Mouse (Mus musculus): ENCODE results near the gene Map2k6. TPM values are rescaled to one million over a fixed set of nuclear protein-coding genes. Genes with fewer than 3 reads are reported as not detected.
A peak's percentile ranks its signal among the peaks of the same experiment; 100 is the strongest.
"Not testable (repeated sequence)": the region's sequence is repeated elsewhere in the genome, so short reads cannot be mapped to it uniquely, and the experiment has no call there.

The Map2k6 gene
- 52.9 and 53.8 TPM in 2 replicates for polyA plus RNA-seq (2015; fragmentation: Nextera tagmentation; extraction: Ambion mirVana)

DNA sequence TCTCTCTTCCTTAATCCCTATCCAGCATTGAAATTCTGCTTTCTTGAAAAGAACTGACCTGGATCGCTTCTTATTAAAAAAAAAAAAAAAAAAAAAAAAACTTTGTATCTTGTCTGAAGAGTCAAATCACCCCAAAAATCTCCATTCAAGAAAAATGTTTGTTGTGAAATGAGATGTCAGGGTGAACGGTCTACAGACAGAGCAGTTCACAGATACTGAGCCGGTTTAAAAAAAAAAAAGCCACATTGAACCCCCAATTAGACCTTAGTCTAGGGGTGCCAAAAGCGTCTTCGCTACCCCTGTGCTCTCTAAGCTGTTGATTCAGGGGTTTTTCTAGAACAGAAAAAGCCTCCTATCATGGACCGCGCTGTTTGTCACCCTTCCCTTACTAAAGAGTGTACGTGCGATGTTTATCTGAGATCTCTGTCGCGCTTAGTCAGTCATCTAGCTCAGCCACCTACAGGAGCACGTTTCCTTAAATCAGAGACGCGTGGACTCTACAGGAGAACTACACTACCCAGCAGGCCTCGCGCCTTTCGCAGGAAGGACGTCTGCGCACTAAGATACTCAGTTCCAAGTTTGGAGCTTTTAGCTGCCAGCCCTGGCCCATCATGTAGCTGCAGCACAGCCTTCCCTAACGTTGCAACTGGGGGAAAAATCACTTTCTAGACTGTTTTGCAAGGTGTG is at the start of gene Map2k6:
TSS of gene Map2k6 (plus strand) at position 570 of the 687 bp plus-strand sequence.
- peak within 1 kb of the TSS; percentile 65 for H3K27ac ChIP-seq (replicated peaks)
- H3K27me3 ChIP-seq = no peaks in the 10 kb centered on the region
- WGBS = 7% methylated on average over 20 of the region's 20 CpGs
- H3K9me3 ChIP-seq = no peaks in the 10 kb centered on the region
- peak; percentile 96 for ATAC-seq (replicated peaks)
- no peaks in the 10 kb centered on the region for H3K36me3 ChIP-seq
- peaks cover 44% of the 10 kb centered on the region for H3K4me1 ChIP-seq
- H3K9ac ChIP-seq (replicated peaks) = peak within 1 kb of the TSS; percentile 60
- peak within 1 kb of the TSS; percentile 62 for H3K4me3 ChIP-seq
- H3K4me2 ChIP-seq (replicated peaks) = peak within 1 kb of the TSS; percentile 52

GRCm38 (mm10) chr11:110354261-110354660 is 44.7 kb upstream of the Map2k6 start:
- no peak for ATAC-seq (replicated peaks)

GRCm38 (mm10) chr11:110355131-110355530 is 43.8 kb upstream of the Map2k6 start:
- 85% methylated on average over 9 of the region's 9 CpGs for WGBS
- not testable (repeated sequence) for H3K4me2 ChIP-seq (replicated peaks); H3K27me3 ChIP-seq; H3K36me3 ChIP-seq; H3K9ac ChIP-seq (replicated peaks); H3K4me1 ChIP-seq; H3K9me3 ChIP-seq; H3K27ac ChIP-seq (replicated peaks); H3K4me3 ChIP-seq; ATAC-seq (replicated peaks)

More at GRCm38 (mm10) chr11:110354261-110354660, 44.7 kb upstream of the Map2k6 start:
- H3K27ac ChIP-seq (replicated peaks) = no peak overlapping the region
- 91% methylated on average over 9 of the region's 9 CpGs for WGBS
- H3K36me3 ChIP-seq = no peaks in the 10 kb centered on the region
- no peak overlapping the region for H3K4me2 ChIP-seq (replicated peaks)
- H3K9ac ChIP-seq (replicated peaks) = no peak overlapping the region
- no peaks in the 10 kb centered on the region for H3K27me3 ChIP-seq
- no peaks in the 10 kb centered on the region for H3K9me3 ChIP-seq
- H3K4me1 ChIP-seq = no peaks in the 10 kb centered on the region
- H3K4me3 ChIP-seq = no peak overlapping the region

DNA sequence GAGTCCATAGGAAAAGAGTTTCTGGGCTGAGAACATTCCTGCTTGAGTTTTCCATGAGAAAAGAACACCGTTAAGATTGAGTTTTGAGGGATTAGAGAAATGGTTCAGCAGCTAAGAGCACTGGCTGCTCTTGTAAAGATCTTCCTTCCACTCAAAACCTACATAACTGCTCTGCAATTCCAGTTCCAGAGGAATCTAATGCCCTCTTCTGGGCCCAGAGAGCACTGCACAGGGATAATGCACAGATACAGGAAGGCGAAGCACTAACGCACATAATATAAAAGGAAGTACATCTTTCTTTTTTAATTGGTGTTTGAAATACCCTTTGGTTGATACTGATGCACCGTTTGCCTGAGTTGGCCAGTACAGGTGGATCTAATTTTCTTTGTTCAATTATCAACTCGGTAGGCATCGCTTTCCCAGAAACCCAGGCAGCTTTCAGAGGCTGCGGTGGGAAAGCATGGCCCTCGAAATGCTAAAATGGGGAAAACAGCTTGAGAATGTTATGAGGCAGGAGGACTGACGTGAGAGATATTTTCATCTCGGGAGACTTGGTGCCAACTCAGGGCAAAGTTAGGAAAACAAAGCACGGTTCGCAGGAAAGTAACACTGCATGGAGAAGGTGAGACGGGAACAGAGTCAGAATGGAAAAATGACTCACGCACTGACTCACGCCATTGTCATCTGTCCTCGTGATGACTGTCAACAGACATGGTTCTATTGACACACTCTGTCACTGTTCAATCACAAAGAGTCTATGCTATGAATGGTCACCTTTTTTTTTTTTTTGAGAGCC is 41.0 kb upstream of the Map2k6 start:
- Histone ChIP-seq H3K4me2 (replicated peaks) (no peak overlapping the region), H3K9me3 (no peaks in the 10 kb centered on the region), H3K36me3 (no peaks in the 10 kb centered on the region), H3K4me3 (no peak overlapping the region), H3K4me1 (no peaks in the 10 kb centered on the region), H3K27ac (replicated peaks) (no peak overlapping the region), H3K27me3 (no peaks in the 10 kb centered on the region), H3K9ac (replicated peaks) (no peak overlapping the region)
- WGBS = 74% methylated on average over 16 of the region's 16 CpGs
- no peak for ATAC-seq (replicated peaks)

- no peaks in the 10 kb centered on the region for H3K27me3 ChIP-seq
- no peak overlapping the region for H3K9ac ChIP-seq (replicated peaks)
- H3K4me2 ChIP-seq (replicated peaks) = no peak overlapping the region
- H3K27ac ChIP-seq (replicated peaks) = no peak overlapping the region
- no peaks in the 10 kb centered on the region for H3K9me3 ChIP-seq
- no peak for ATAC-seq (replicated peaks)
- WGBS = 76% methylated on average over 3 of the region's 3 CpGs
- H3K4me1 ChIP-seq = no peaks in the 10 kb centered on the region
- no peaks in the 10 kb centered on the region for H3K36me3 ChIP-seq
- H3K4me3 ChIP-seq = no peak overlapping the region
These were observed 33.9 kb upstream of the Map2k6 start for GRCm38 (mm10) chr11:110365016-110365415.

- H3K27me3 ChIP-seq = no peaks in the 10 kb centered on the region
- no peak for ATAC-seq (replicated peaks)
- H3K4me1 ChIP-seq = no peaks in the 10 kb centered on the region
- no peak overlapping the region for H3K27ac ChIP-seq (replicated peaks)
- H3K36me3 ChIP-seq = no peaks in the 10 kb centered on the region
- no peaks in the 10 kb centered on the region for H3K9me3 ChIP-seq
- WGBS = 82% methylated on average over 3 of the region's 3 CpGs
- H3K9ac ChIP-seq (replicated peaks) = no peak overlapping the region
- H3K4me3 ChIP-seq = no peak overlapping the region
- no peak overlapping the region for H3K4me2 ChIP-seq (replicated peaks)
These were observed 32.0 kb upstream of the Map2k6 start for GRCm38 (mm10) chr11:110366902-110367301.

DNA sequence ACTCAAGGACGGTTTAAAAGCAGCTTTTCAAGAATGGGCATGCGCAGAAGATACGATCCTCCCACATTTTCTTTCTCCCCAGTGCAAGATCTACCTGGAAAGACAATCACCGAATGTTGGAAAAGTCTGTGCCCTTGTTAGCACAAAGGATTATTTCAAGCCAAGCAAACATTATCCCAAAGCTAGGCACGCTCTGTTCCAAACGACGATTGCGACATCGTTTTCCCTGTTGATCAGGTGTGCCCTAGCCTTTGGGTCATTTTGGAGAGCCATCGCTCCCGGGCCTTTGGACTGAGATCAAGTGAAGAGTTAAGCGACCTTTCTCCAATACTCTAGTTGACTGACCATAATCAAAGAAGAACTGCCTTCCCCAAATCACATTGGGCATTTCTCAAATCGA is 31.3 kb upstream of the Map2k6 start:
- no peaks in the 10 kb centered on the region for H3K27me3 ChIP-seq
- H3K4me2 ChIP-seq (replicated peaks) = no peak overlapping the region
- no peaks in the 10 kb centered on the region for H3K9me3 ChIP-seq
- WGBS = 96% methylated on average over 13 of the region's 13 CpGs
- no peak overlapping the region for H3K4me3 ChIP-seq
- ATAC-seq (replicated peaks) = no peak
- no peak overlapping the region for H3K27ac ChIP-seq (replicated peaks)
- no peaks in the 10 kb centered on the region for H3K4me1 ChIP-seq
- no peak overlapping the region for H3K9ac ChIP-seq (replicated peaks)
- no peaks in the 10 kb centered on the region for H3K36me3 ChIP-seq

DNA sequence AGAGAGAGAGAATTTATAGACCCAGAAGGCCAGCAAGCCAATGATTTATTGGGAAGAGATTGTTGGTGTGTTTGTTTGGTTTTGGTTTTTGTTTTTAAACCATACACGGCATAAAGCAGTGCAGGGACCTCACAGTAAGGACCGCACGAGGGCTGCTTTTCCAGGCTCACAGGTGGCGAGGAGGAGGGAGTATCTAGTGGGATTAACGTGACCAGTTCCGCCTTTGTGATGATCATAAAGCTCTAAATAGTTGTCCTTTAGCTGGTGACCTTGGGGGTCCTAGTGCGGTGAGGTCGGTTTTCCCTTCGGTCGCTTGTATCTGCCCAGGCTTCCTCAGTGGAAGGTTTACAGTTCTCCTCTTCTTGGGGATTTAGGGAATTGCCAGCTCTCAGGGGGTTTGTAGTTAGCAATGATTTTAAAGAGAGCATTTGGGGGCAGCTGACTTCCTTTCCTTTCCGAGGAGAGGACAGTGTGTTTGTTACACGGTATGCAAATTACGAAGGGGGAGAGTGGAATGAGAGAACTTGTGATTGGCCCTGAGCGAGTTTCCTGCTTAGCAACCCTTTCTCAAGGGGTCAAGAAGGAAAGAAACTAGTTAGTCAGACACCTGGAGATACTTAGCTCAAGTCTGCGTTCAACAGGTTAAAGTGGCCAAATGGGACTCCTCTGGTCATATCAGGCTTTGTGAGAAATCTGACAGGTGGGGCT is 29.5 kb upstream of the Map2k6 start:
- ATAC-seq (replicated peaks) = no peak
- Histone ChIP-seq H3K4me3 (no peak overlapping the region), H3K27ac (replicated peaks) (no peak overlapping the region), H3K27me3 (no peaks in the 10 kb centered on the region), H3K4me2 (replicated peaks) (no peak overlapping the region), H3K4me1 (no peaks in the 10 kb centered on the region), H3K36me3 (no peaks in the 10 kb centered on the region), H3K9ac (replicated peaks) (no peak overlapping the region), H3K9me3 (no peaks in the 10 kb centered on the region)
- 19% methylated on average over 15 of the region's 15 CpGs for WGBS

GRCm38 (mm10) chr11:110371827-110372226 is 27.1 kb upstream of the Map2k6 start:
- 68% methylated on average over 8 of the region's 8 CpGs for WGBS
- H3K4me3 ChIP-seq = no peak overlapping the region
- no peak overlapping the region for H3K27ac ChIP-seq (replicated peaks)
- ATAC-seq (replicated peaks) = no peak
- H3K27me3 ChIP-seq = no peaks in the 10 kb centered on the region
- no peak overlapping the region for H3K4me2 ChIP-seq (replicated peaks)
- H3K36me3 ChIP-seq = no peaks in the 10 kb centered on the region
- H3K9me3 ChIP-seq = no peaks in the 10 kb centered on the region
- no peaks in the 10 kb centered on the region for H3K4me1 ChIP-seq
- H3K9ac ChIP-seq (replicated peaks) = no peak overlapping the region

GRCm38 (mm10) chr11:110372266-110372954 is 26.5 kb upstream of the Map2k6 start:
- no peak for ATAC-seq (replicated peaks)
- H3K4me1 ChIP-seq = no peaks in the 10 kb centered on the region
- no peaks in the 10 kb centered on the region for H3K27me3 ChIP-seq
- H3K9me3 ChIP-seq = no peaks in the 10 kb centered on the region
- no peaks in the 10 kb centered on the region for H3K36me3 ChIP-seq
- no peak overlapping the region for H3K4me3 ChIP-seq
- no peak overlapping the region for H3K9ac ChIP-seq (replicated peaks)
- WGBS = 86% methylated on average over 15 of the region's 15 CpGs
- H3K4me2 ChIP-seq (replicated peaks) = no peak overlapping the region
- H3K27ac ChIP-seq (replicated peaks) = no peak overlapping the region

DNA sequence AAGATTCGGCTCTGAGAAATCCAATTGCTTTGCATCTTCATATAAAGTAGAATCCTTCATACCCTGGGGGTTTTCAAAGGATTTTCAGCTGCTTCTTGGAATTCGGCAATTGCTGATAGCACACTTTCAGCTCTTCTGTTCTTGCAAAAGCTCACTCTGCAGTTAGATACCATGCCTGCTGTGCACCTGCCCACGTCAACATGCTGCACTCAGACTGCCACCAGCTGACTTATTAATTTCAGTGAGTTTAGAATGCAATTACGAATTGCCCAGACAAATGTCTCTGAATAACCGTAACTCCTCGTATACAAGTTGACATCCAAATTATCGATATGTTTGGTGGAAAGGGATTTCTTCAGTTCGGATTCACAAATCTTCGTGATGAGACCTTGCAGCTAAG is 24.9 kb upstream of the Map2k6 start:
- 78% methylated on average over 9 of the region's 9 CpGs for WGBS
- H3K9ac ChIP-seq (replicated peaks) = no peak overlapping the region
- H3K4me3 ChIP-seq = no peak overlapping the region
- no peaks in the 10 kb centered on the region for H3K36me3 ChIP-seq
- H3K27me3 ChIP-seq = no peaks in the 10 kb centered on the region
- no peak for ATAC-seq (replicated peaks)
- H3K4me2 ChIP-seq (replicated peaks) = no peak overlapping the region
- no peaks in the 10 kb centered on the region for H3K9me3 ChIP-seq
- no peak overlapping the region for H3K27ac ChIP-seq (replicated peaks)
- no peaks in the 10 kb centered on the region for H3K4me1 ChIP-seq
